Mouse (Mus musculus): ENCODE data around the gene Gm10591. TPM values are rescaled to one million over a fixed set of nuclear protein-coding genes. Genes with fewer than 3 reads are reported as not detected.
"Not testable (repeated sequence)": the region's sequence is repeated elsewhere in the genome, so short reads cannot be mapped to it uniquely, and the experiment has no call there.

Gene Gm10591
- not detected in 2 replicates for polyA plus RNA-seq (2015; fragmentation: Nextera tagmentation; extraction: Ambion mirVana)

GRCm38 (mm10) chr4:42611895-42612294 lies at the start of gene Gm10591:
Gm10591 (plus strand) TSS chr4:42612195.
- not testable (repeated sequence) for H3K9ac ChIP-seq (ENCODE audit: low read depth, low read length); H3K4me3 ChIP-seq (ENCODE audit: low read length); H3K9me3 ChIP-seq (ENCODE audit: control insufficient read depth, low read length); H3K27me3 ChIP-seq (replicated peaks; ENCODE audit: control insufficient read depth, insufficient read depth, low read length); H3K4me1 ChIP-seq (ENCODE audit: control insufficient read depth, insufficient read depth, low read length); H3K27ac ChIP-seq (ENCODE audit: low read length); H3K36me3 ChIP-seq (ENCODE audit: control insufficient read depth, insufficient read depth, low read length); ATAC-seq; H3K4me2 ChIP-seq (ENCODE audit: low read depth, low read length)
- no CpG with 5 or more reads among the region's 5 CpGs for WGBS

GRCm38 (mm10) chr4:42629419-42629818 lies 17.4 kb downstream of the Gm10591 start, which contains the start of gene Gm2564:
Gm2564 (plus strand) TSS chr4:42629719.
- H3K36me3 ChIP-seq (ENCODE audit: control insufficient read depth, insufficient read depth, low read length); H3K27me3 ChIP-seq (replicated peaks; ENCODE audit: control insufficient read depth, insufficient read depth, low read length); H3K4me3 ChIP-seq (ENCODE audit: low read length); ATAC-seq; H3K4me1 ChIP-seq (ENCODE audit: control insufficient read depth, insufficient read depth, low read length); H3K4me2 ChIP-seq (ENCODE audit: low read depth, low read length); H3K9ac ChIP-seq (ENCODE audit: low read depth, low read length); H3K9me3 ChIP-seq (ENCODE audit: control insufficient read depth, low read length); H3K27ac ChIP-seq (ENCODE audit: low read length): not testable (repeated sequence)
- WGBS = no CpG with 5 or more reads among the region's 8 CpGs

GRCm38 (mm10) chr4:42654951-42655350 lies 43.0 kb downstream of the Gm10591 start, which contains the start of gene Ccl27b:
Ccl27b (plus strand) TSS chr4:42655251.
- not testable (repeated sequence) for H3K27ac ChIP-seq (ENCODE audit: low read length); H3K9me3 ChIP-seq (ENCODE audit: control insufficient read depth, low read length); ATAC-seq; H3K27me3 ChIP-seq (replicated peaks; ENCODE audit: control insufficient read depth, insufficient read depth, low read length); H3K9ac ChIP-seq (ENCODE audit: low read depth, low read length); H3K36me3 ChIP-seq (ENCODE audit: control insufficient read depth, insufficient read depth, low read length); H3K4me1 ChIP-seq (ENCODE audit: control insufficient read depth, insufficient read depth, low read length); H3K4me2 ChIP-seq (ENCODE audit: low read depth, low read length); H3K4me3 ChIP-seq (ENCODE audit: low read length)
- WGBS = no CpG with 5 or more reads among the region's 9 CpGs

- not testable (repeated sequence) for ATAC-seq; H3K4me3 ChIP-seq (ENCODE audit: low read length); H3K27ac ChIP-seq (ENCODE audit: low read length); H3K9me3 ChIP-seq (ENCODE audit: control insufficient read depth, low read length); H3K4me2 ChIP-seq (ENCODE audit: low read depth, low read length); H3K27me3 ChIP-seq (replicated peaks; ENCODE audit: control insufficient read depth, insufficient read depth, low read length); H3K4me1 ChIP-seq (ENCODE audit: control insufficient read depth, insufficient read depth, low read length); H3K9ac ChIP-seq (ENCODE audit: low read depth, low read length); H3K36me3 ChIP-seq (ENCODE audit: control insufficient read depth, insufficient read depth, low read length)
- WGBS = no CpG with 5 or more reads among the region's 3 CpGs
These were observed 49.8 kb downstream of the Gm10591 start, which contains the start of gene Il11ra2 for GRCm38 (mm10) chr4:42661793-42662192. Il11ra2 (minus strand) TSS chr4:42661893.

Other genes with a start within 250 kb of the Gm10591 start
- not detected in 2 replicates for gene Gm21586, start 172.8 kb upstream of the Gm10591 start, polyA plus RNA-seq (2015; fragmentation: Nextera tagmentation; extraction: Ambion mirVana)
- gene Gm2163, start 145.4 kb upstream of the Gm10591 start, polyA plus RNA-seq (2015; fragmentation: Nextera tagmentation; extraction: Ambion mirVana) = not detected in 2 replicates
- gene Fam205a2, start 84.0 kb upstream of the Gm10591 start, polyA plus RNA-seq (2015; fragmentation: Nextera tagmentation; extraction: Ambion mirVana) = not detected in 2 replicates
- gene Gm2564, start 17.5 kb downstream of the Gm10591 start, polyA plus RNA-seq (2015; fragmentation: Nextera tagmentation; extraction: Ambion mirVana) = 1.3 TPM in 1 of 2 replicates, not detected in the other
- gene Ccl27b, start 43.1 kb downstream of the Gm10591 start, polyA plus RNA-seq (2015; fragmentation: Nextera tagmentation; extraction: Ambion mirVana) = not detected in 2 replicates
- not detected in 2 replicates for gene Il11ra2, start 49.7 kb downstream of the Gm10591 start, polyA plus RNA-seq (2015; fragmentation: Nextera tagmentation; extraction: Ambion mirVana)
- gene 4930578G10Rik, start 123.3 kb downstream of the Gm10591 start, polyA plus RNA-seq (2015; fragmentation: Nextera tagmentation; extraction: Ambion mirVana) = not detected in 2 replicates
- gene Ccl19, start 144.4 kb downstream of the Gm10591 start, polyA plus RNA-seq (2015; fragmentation: Nextera tagmentation; extraction: Ambion mirVana) = 0.50 and 0.53 TPM in 2 replicates
- 63.2 and 68.2 TPM in 2 replicates for gene Ccl21a, start 161.8 kb downstream of the Gm10591 start, polyA plus RNA-seq (2015; fragmentation: Nextera tagmentation; extraction: Ambion mirVana)
- gene Fam205a1, start 241.7 kb downstream of the Gm10591 start, polyA plus RNA-seq (2015; fragmentation: Nextera tagmentation; extraction: Ambion mirVana) = not detected in 2 replicates
- gene Gm12394, start 244.6 kb downstream of the Gm10591 start, polyA plus RNA-seq (2015; fragmentation: Nextera tagmentation; extraction: Ambion mirVana) = 0.06 and 0.13 TPM in 2 replicates